Mouse (Mus musculus) thymus, postnatal 4 days (tissue): ENCODE data around the gene Dcaf5.

Experiments
- DNase-seq: peaks from one replicate; pipeline ENCODE4 v3.0.0; 2021

Gene Dcaf5

DNA sequence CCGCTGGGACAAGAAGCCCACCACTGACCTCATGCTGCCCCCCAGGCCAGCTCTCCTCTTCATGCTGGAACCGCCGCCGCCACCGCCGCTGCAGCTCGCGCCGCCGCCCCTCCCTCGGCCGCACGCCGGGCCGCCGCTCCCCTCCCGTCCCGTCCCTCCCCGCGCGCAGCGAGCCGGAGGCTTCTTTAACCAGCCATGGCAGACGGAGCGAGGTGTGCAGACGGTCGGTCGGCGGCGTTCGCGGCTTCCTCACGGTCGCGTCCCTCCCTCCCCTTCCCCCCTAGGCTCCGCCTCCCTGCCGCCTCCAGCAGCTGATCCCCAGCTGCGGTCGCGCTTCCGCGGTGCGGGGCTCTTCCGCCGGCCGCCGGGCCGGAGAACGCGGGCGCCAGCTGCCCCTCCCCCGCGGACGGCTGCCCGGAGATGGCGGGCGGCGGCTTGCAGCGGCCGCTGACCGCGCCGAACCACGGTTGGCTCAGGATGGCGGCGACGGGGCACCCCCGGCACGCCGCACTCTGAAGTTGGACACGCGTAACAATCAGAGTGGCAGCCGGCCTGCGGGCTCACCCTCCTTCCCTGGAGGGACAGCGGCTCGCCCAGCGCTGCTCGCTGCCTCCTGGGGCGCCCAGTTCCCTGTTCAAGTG, at the start of gene Dcaf5:
Gene Dcaf5 (minus strand): TSS at position 266 of the 641 bp plus-strand sequence.
- DNase-seq: peak; percentile 89

DNA sequence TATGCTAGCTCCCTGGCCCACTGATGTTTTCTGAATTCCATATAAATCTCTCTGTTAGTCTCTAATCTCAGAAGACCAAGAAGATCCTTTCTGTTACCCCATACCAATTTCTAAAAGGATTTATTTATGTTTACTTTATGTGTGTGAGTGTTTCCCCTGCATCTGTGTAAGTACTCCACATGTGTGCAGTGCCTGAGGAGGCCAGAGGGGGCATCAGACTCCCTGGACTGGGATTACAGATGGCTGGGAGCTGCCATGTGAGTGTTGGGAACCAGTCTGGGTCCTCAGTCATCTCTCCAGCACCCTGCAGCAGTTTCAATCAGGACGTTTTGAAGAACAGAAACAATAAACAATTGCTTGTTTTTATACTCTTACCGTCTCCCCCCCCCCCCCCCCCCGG, 47.0 kb upstream of the Dcaf5 start:
- DNase-seq: peak; percentile 12

DNA sequence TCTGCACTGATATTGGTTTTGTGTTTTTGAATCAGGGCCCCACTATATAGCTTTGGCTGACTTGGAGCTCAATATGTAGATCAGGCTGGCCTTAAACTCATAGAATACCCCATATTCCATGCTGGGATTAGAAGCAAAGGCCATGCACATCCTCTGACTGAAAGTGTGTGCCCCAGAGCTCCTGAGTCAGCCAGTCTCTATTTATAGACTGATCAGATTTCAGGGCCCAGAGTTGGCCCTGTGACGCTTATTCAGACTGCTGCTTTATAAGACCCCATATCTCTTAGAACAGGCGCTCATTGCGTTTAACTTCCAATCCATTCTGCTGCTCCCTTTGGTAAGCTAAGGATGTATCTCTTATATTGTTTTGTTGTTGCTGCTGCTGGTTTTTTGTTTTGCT, 43.6 kb upstream of the Dcaf5 start:
- DNase-seq: no peak

DNA sequence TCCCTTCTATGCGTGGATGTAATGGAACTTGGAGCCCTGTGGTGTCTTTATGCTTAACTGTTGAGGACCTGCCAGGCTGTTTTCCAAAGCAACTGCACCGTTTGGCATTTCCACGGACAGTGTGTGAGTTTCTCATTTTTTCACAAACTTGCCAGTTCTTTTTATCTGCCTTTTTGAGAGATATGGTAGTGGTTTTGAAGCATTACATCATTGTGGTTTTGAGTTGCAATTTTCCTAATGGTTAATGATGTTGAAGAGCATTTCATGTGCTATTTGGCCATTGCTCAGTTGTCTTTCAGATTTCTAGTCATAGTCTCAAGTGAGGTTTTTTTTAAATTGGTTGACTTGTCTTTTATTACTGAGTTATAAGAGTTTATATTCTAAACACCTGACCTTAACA, 37.3 kb upstream of the Dcaf5 start:
- DNase-seq: no peak

DNA sequence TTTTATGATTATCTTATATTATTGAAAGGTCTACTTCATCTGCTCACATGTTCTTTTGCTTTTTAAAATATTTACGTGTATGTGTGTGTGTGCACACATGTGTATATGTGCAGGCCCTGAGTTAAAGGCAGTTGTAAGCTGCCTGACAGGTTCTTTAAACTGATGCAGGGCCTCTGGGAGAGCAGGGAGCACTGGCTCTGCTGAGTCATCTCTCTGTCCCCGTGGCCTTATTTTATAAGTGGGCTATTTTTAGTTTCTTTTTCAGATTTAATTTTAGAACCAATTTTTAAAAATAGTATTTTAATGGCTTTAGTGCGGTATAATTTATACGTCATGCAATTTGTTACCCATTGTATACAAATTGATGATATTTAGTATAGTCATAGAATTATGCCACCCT, 35.5 kb upstream of the Dcaf5 start:
- DNase-seq: no peak

DNA sequence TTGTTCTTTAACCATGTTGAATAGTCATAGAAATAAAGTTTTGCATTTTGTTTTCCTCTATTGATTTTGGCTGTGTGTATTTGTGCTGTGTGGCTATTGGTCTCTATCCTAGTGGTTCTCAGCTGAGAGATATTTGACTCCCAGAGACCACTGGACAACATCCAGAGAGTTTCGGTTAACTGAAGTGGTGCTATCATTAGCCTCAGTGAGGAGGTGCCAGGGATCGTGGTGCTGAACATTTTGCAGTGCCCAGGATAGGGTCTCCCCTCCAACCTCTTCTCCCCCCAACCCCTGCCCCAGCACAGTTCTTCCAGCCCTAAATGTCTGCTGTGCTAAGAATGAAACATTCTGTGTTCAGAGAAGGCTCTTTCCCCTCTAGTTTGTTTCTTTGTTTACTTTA, 33.8 kb upstream of the Dcaf5 start:
- no peak for DNase-seq

DNA sequence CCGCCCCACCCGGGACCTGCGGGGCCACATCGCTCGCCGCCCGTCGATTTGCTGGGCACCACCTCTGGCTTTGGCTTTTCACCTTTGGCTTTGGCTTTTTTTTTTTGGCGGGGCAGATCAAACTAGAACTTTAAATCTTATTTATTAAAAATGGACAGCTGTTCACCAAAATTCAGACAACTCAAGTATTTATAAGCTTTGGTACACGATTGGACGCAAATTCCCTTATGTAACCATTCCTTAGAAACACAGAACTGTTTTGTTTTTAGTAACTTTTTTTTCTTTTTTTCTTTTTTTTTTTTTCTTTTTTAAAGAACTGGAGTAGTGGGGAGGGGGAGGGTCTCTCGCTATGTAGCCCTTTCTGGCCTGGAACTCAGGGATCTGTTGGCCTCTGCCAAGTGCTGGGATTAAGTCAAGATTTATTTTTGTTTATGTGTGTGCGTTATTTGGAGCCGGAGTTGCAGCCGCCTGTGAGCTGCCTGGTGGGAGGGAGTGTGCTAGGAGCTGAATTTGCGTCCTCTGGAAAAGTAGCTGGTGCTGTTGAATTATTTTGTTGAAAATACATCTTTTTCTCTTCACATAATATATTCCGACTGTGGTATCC, 27.4 kb upstream of the Dcaf5 start:
- no peak for DNase-seq

DNA sequence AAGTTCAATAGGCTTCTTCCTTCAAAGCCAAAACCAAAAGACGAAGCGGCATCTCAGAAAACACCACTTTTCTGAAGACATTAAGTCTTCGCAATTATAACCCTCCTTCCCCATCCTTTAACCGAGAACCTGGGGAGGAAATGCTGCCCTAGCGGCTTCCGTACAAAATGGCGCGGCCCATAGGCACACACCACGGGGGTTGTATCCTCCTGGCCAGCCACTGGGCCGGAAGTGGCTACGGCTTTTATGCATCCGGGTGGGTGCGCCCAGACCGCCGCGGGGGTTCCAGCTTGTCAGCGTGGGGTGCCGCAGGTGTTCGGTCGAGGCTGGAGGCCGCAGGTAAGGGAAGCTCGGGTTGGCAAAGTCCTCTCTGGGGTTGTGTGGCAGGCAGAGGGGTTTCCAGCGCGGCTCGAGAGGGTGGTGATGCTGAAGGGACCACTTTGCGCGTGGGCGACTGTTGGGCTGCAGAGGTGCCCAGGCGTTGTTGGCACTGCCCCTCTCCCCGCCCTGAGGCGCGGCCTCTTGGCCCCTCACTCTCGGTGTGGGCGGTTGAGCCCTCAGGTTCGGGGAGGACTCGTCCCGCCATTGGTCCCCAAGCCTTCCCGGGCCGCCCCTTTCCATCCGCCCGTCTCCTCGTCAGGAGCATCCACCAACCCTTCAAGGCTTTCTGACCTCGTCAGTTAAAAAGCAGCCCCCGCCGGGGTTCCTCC, 26.7 kb upstream of the Dcaf5 start, which contains the start of gene Exd2:
Gene Exd2 (plus strand): TSS at position 154 of the 710 bp plus-strand sequence.
- peak; percentile 89 for DNase-seq

DNA sequence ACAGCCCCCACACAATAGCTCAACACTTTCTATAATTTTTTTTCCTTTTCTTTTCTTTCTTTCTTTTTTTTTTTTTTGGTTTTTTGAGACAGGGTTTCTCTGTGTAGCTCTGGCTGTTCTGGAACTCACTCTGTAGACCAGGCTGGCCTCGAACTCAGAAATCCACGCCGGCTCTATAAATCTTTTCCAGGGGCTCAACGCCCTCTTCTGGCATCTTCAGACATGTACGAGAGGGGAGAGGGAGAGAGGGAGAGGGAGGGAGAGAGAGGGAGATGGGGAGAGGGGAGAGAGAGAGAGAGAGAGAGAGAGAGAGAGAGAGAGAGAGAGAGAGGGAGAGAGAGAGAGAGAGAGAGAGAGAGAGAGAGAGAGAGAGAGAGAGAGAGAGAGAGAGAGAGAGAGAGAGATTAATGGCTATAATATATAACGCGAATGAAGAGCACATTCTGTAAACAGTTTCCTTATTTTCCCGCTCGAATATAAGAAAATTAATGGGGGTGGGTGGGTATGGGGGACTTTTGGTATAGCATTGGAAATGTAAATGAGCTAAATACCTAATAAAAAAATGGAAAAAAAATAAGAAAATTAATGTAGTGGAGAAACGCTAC, 26.0 kb upstream of the Dcaf5 start:
- peak; percentile 18 for DNase-seq

DNA sequence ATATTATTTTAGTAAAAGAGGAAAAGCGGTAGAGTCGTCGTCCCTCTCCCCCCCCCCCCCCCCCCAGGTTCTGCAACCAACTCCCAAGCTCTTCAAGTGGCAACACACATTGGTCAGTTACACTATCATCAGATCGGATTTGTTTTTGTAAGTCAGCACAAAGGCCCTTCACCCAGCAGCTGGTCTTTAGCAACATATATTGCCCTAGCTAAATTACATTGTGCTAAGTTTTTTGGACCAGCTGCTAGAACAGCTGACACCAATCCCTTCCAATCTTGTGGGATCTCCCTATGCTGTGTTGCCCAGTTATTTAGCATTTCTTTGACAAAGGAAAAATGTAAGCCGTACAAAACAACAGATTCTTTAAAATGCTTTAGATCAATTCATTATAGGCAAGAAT, 21.6 kb upstream of the Dcaf5 start:
- no peak for DNase-seq

DNA sequence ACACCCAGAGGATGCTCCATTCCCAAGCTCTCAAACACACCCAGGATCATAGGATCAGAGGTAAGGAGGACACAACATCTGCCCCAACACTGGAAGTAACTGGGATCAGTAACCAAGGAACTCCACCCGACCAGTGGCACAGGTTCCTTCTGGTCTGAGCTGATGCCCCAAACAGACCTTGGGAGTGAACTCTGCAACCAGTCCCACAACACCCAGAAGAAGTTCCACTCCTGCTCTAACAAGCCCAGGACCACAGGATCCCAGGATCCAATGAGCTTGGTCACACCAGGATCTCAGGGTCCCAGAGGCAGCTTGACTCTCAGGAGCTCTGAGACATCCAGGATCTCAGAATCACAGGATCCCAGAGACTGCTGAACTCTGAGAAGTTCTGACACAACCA, 17.1 kb upstream of the Dcaf5 start:
- DNase-seq: no peak

DNA sequence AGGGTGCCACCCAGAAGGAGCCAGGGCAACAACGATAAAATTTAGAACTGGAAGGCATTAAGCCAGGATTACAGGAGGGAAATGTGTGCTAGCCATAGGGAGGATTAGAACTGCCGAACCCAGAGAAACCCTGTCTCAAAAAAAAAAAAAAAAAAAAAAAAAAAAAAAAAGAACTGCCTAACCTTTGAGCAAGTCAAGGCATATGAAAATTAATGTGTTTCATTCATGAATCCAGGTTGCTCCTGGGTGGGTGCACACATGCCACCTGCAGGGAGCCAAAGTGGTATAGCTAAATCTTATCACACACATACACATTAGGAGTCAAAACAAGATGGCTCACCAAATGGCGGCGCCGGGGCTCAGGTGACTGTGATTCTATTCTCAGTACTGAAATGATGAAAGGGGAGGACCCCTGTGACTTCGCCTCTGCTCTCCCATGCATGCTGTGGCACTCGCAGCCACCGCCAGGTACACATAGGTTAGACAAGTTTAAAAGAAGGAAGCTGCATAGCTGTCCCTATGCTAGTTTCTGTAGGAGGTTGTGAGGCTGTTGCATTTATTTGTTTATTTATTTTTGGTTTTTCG, 8.2 kb upstream of the Dcaf5 start:
- DNase-seq: no peak

DNA sequence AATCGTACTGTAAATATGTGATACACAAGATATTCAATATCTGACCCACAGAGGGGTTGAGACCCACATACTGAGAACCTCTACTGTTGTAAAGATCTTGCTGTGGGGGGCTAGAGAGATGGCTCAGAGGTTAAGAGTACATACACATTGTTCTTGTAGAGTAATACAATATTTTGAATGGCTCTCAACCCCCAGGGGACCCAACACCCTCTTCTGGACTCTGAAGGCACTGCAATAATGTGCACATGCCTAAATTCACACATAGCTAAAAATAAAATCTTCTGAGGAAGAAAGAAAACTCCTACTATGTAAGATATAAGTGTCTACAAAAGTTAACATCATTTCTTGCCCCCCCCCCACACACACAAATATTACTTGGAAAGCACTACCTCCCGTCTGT, 4.6 kb upstream of the Dcaf5 start:
- peak; percentile 49 for DNase-seq

DNA sequence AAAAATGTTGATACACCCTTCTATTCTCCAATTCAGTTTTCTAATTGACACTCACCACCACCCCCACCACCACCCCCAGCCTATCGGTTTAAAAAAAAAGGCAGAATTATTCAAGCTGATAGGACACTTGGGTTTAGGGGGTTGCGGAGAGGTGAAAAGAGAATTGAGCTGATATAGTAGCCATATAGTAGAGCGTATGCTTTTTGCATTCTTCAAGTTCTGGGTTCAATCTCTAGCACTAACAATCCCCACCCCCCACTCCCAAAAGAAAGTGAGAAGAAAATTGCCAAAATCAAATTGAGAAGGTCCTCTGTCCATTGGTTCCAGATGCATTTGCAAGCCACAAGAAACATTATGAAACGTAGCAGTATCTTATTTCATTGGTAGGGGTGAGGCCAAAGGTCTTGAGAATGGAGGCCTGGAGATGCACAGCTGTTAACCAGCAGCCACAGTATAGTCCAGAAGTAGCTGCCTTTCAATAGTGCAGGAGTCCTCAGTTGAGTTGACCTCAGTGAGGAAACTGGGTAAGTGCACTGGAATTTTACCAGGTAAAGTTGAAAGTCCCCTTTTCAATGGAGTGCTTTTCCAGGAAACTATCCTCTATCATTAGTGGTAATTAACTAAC, 762 bp upstream of the Dcaf5 start:
- no peak for DNase-seq

DNA sequence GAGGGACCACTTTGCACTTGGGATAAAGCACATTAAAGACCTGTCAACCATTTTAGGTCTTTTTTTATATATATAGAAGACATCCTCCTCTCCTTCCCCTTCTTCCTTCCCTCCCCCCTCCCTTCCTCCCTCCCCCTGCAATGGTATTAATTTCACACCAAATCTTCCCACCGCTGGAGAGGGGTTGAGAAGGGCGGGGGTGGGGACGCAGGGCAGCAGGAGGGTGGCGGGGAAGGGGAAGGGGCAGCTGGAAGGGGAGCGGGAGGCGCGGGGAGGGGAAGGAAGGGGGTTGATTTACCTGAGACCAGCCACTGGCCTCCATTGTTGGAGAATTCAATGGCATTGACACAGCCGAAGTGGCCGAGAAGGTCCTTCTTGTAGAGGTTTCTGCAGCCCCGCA, 514 bp downstream of the Dcaf5 start:
- DNase-seq: no peak

DNA sequence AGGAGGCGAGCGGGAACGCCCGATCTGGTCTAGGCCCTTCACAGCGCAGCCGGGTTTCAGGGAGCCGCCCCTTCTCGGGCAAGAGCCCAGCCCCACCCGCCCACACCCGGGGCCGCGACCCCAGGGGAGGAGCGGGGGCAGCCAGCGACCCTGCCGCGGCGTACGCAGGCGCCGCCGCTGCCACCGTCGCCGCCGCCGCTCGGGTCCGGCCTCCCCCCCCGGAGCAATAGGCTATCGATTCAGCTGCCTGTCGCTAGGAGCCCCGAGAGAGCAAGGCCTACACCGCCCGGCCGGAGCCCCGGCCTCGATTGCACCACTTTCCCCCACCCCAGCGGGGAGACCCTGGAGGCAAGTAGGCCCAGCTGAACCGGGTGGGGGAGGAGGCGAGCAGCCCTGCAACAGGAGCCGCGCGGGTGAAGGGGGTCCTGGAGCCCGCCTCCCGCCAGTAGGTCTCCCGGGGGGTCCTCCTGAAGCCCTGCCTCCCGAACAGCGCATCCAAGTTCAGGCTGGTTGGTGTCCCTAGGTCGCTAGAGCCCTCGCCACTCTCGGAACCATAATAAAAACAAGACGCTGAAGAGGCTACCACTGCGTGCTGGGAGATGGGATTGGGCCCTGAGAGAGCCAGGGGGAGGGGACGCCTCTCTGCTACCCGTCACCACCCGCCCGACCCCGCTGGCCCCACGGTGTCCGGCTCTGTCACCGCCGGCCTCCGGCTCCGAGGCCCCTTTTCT, 1.3 kb downstream of the Dcaf5 start:
- peak; percentile 81 for DNase-seq

DNA sequence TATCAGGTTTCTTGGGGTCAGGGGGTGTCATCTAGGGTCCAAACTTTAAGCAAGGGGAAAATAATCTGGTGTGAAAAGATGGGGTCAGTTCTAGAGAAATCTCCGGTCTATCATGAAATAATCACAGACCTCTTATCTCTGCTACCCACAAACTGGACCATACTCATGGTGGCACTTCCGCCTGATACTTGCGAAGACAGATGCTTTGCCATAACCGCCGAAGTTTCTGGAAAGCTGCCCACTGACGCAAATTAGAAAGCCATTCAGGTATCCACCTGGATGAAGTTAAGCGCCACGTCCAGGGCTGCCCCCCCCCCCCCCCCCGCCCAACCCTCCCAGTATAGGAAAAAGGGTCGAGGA, 1.8 kb downstream of the Dcaf5 start:
- DNase-seq: no peak

DNA sequence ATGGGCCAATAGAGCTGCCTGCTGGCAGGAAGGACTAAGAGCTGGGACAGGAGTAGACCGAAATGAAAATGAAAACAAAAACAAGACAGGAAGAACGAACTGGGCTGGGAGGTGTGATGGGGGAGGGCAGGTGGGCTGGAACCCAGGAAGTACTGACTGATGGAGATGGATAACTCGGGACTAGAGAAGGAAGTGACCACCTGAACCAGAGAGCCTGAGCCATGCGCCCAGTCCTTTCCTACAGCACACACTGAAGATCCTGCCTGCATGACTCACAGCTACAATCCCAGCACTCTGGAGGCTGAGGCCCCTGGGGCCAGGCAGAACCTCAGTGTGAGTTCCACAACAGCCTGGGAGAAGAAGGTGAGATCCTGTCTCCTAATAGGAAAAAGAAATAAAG, 3.1 kb downstream of the Dcaf5 start:
- no peak for DNase-seq

DNA sequence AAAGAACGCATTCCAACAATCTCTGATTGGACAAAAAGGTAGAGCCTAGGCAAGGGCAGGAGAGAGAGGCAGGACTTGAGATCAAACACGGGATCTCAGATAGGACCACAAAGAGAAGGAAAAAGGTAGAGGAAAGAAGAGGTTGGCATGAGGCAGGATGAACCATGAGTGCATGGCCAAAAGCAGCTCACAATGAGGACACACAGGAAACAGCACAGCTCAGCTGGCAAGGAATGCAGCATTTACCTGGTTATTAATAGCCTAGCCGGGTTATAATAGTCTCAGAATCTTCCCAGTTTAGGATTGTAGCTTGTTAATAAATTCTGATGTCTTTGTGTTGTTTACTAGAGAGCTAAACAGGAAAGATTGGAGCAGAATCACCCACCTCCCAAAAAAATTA, 8.7 kb downstream of the Dcaf5 start:
- DNase-seq: no peak

DNA sequence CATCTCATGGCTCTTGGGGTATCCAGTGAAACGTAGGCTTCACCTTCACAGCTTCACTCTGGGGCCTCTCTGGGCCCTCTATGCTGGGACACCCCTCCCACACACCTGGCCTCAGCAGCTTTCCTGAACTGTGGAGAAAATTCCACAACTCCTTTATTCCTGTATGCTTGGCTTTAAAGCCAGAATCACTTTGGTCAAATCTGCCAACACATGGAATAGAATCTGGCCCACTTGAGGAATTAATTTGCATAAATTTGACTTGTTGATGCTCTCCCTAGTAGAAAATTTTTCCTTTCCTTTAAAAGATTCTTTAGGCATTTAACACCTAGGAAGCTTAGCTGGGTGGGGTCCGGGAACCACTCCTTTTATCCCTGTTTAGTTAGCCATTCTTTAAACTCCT, 21.3 kb downstream of the Dcaf5 start:
- no peak for DNase-seq

DNA sequence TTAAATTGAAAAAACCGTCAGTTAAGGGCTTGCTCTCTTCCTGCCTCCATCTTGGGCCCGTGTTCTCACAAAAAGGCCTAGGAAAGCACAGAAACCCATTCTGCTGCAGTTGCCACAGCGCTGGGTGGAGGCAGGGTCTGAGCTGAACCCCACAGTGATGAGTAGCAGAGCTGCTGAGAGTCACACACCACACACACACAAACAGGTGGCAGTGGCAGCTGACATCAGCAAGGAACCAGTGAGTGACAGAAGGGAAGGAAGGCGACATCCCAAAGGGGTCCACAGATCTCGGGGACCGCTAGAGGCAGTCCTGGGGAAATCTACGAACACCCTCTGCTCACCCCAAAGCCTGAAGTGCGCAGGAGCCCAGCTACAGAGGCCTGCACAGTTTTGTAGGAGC, 25.5 kb downstream of the Dcaf5 start:
- DNase-seq: no peak

DNA sequence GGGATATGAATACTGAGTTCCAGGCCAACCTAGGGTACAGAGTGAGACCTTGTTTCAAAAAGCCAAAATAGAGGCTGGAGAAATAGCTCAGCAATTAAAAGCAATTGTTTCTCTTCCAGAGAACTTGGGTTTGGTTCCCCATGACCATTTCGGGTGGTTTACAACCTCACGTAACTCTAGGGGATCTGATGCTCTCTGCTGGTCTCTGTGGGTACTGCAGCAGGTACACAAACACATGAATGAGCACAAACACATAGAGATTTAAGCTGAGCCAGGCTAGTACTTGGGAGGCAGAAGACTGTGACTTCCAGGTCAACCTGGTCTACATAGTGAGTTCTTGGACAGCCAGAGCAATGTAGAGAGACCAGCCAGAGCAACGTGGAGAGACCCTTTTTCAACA, 28.6 kb downstream of the Dcaf5 start:
- peak; percentile 87 for DNase-seq

DNA sequence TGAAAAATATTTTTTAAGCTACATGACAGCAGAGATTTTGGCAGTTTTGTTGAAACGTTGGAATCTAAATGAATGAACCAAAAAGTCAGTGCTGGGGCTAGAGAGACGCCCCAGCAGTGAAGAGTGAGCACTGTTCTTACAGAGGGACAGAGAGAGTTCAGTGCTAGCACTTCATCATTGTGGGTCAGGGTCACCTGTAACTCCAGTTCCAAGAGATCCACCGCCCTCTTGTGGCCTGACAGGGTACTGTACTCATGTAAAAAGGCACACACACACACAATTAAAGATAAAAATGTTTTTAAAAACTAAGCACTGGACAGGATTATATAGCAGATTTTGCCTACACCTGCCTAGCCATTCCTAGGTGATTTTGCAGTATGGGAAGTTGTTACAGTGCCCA, 29.8 kb downstream of the Dcaf5 start:
- DNase-seq: peak; percentile 86
